Mouse (Mus musculus) MEL (cell line): ENCODE data around the gene Rhox10.

ENCODE experiments used
- CTCF ChIP-seq, 3 experiments: IDR thresholded peaks in 2 of 3; conservative IDR thresholded peaks in 1 of 3; 2 replicates each; pipeline ENCODE4 v1.5.1; 2011 to 2012; ENCODE audit warnings: low read length in 3 of 3, low read depth in 2 of 3, mild to moderate bottlenecking in 2 of 3, improper control_type of control experiment in 1 of 3, inconsistent platforms in 1 of 3, mixed read lengths in 1 of 3, moderate library complexity in 1 of 3; ENCODE audit not compliant: control insufficient read depth in 1 of 3, insufficient read depth in 1 of 3, poor library complexity in 1 of 3, severe bottlenecking in 1 of 3
- EP300 ChIP-seq, 2 experiments: IDR thresholded peaks; 2 replicates each; pipeline ENCODE4 v1.6.1; 2011; ENCODE audit warnings: improper control_type of control experiment in 2 of 2, low read length in 2 of 2, low read depth in 1 of 2, mild to moderate bottlenecking in 1 of 2
- MAFK ChIP-seq: IDR thresholded peaks from 2 replicates; pipeline ENCODE4 v1.6.1; 2011; ENCODE audit warnings: low read depth, mild to moderate bottlenecking, low read length, improper control_type of control experiment, borderline replicate concordance
- MEF2A ChIP-seq: IDR thresholded peaks from 2 replicates; pipeline ENCODE4 v1.6.1; 2014; ENCODE audit warnings: low read depth, mild to moderate bottlenecking, inconsistent platforms, low read length, improper control_type of control experiment; ENCODE audit not compliant: poor library complexity, insufficient replicate concordance, severe bottlenecking; ENCODE audit errors: extremely low read depth
- POLR2AphosphoS5 ChIP-seq: IDR thresholded peaks from 2 replicates; pipeline ENCODE4 v1.6.1; 2012; ENCODE audit warnings: low read depth, borderline replicate concordance, mild to moderate bottlenecking, inconsistent platforms, low read length, moderate library complexity, mixed read lengths
- TBP ChIP-seq: IDR thresholded peaks from 2 replicates; pipeline ENCODE4 v1.8.0; 2011; ENCODE audit warnings: low read depth, low read length, improper control_type of control experiment
- ZMIZ1 ChIP-seq: IDR thresholded peaks from 2 replicates; pipeline ENCODE4 v1.6.1; 2012; ENCODE audit warnings: low read depth, mild to moderate bottlenecking, inconsistent platforms, low read length, improper control_type of control experiment, moderate library complexity

DNA sequence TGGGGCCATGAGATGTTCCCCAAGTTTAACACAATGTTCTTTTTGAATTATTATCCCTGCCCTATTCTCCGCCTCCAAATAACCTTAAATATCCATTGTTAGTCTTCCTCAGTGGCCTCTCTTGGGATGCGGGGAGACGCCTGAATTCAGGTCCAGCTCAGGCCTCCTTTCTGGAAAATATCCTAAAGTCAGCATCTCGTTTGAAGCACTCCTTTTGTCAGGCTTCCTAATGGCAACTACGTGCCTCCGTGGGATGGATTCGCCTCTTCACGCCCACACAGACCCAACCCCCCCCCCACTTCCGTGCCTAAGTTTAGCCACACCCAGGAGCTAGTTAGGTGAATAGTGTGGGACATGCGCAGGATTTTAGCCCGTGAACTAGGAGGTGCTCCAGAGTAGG lies at the start of gene Rhox10:
- TF ChIP-seq EP300 (IDR thresholded peaks at IDR 0.05; ENCODE audit: low read depth in 1 of 2, low read length in 2 of 2) (no peak), MAFK (no peak), MEF2A (no peak), ZMIZ1 (no peak), POLR2AphosphoS5 (no peak), TBP (no peak), CTCF (IDR thresholded peaks at IDR 0.05 in 2 of 3, conservative IDR thresholded peaks at IDR 0.05 in 1 of 3; ENCODE audit: control insufficient read depth in 1 of 3, insufficient read depth in 1 of 3, low read depth in 2 of 3, low read length in 3 of 3, poor library complexity in 1 of 3, severe bottlenecking in 1 of 3) (no peak)
